ENCODE assay signal across 12 mouse cellular contexts in genomic region chr8:77487590-77488214, GRCm38 (mm10). TPM values are rescaled to one million over a fixed set of nuclear protein-coding genes. Genes with fewer than 3 reads are reported as not detected.
DNase-seq lines count a peak whose midpoint lies in the region; ATAC-seq and TF ChIP-seq lines count a peak whose summit lies in the region.
"Had no signal": no experiment of that assay in that cellular context is flagged by ENCODE, and none has a peak within 500 bp of the region (broad histone marks: within the 10 kb centered on the region; RNA-seq: fewer than 3 reads in every experiment).

No protein-coding gene starts in this region.

- no peak for TF ChIP-seq CTCF in hindbrain, postnatal 0 days (IDR thresholded peaks at IDR 0.05; ENCODE audit: low read depth)

- no peak overlapping the region for H3K9ac ChIP-seq in kidney, embryonic 14.5 days (ENCODE audit: low read depth, low read length)
- no peak overlapping the region for H3K9ac ChIP-seq in embryonic facial prominence, embryonic 15.5 days
- no peak overlapping the region for H3K9ac ChIP-seq in limb, embryonic 13.5 days
- H3K9ac ChIP-seq in hindbrain, postnatal 0 days (replicated peaks; ENCODE audit: low read length): no peak overlapping the region
- H3K9ac ChIP-seq in forebrain, embryonic 15.5 days (replicated peaks): no peak overlapping the region

- H3K27ac ChIP-seq in kidney, embryonic 14.5 days (ENCODE audit: low read depth, low read length): peak overlapping the region; percentile 25; the same call in 1 of the 2 replicates
- 0 out of 2 replicates have a peak overlapping the region, but pooled peaks have one; percentile 34 for H3K27ac ChIP-seq in embryonic facial prominence, embryonic 15.5 days (replicated peaks)
- peak overlapping the region; percentile 39; the same call in 1 of the 2 replicates for H3K27ac ChIP-seq in limb, embryonic 13.5 days
- no peak overlapping the region for H3K27ac ChIP-seq in hindbrain, postnatal 0 days
- no peak overlapping the region for H3K27ac ChIP-seq in forebrain, embryonic 15.5 days (replicated peaks)
- H3K27ac ChIP-seq: forebrain, embryonic 10.5 days had no signal

- H3K4me3 ChIP-seq in kidney, embryonic 14.5 days (ENCODE audit: low read length): no peak overlapping the region
- no peak overlapping the region for H3K4me3 ChIP-seq in embryonic facial prominence, embryonic 15.5 days (replicated peaks)
- H3K4me3 ChIP-seq in limb, embryonic 13.5 days: no peak overlapping the region
- H3K4me3 ChIP-seq in hindbrain, postnatal 0 days (ENCODE audit: low read length): no peak overlapping the region
- no peak overlapping the region for H3K4me3 ChIP-seq in forebrain, embryonic 15.5 days
- H3K4me3 ChIP-seq: forebrain, embryonic 10.5 days had no signal

- ATAC-seq in kidney, embryonic 14.5 days (ENCODE audit: low FRiP score, low TSS enrichment): no peak
- no peak for ATAC-seq in embryonic facial prominence, embryonic 15.5 days (ENCODE audit: insufficient number of reproducible peaks, low FRiP score, low TSS enrichment, low read depth)
- ATAC-seq in limb, embryonic 13.5 days (ENCODE audit: low FRiP score, low read depth): no peak
- ATAC-seq in hindbrain, postnatal 0 days: no peak
- no peak for ATAC-seq in forebrain, embryonic 15.5 days (replicated peaks)

- no peaks in the 10 kb centered on the region for H3K27me3 ChIP-seq in kidney, embryonic 14.5 days (ENCODE audit: control insufficient read depth, insufficient read depth, low read length)
- H3K27me3 ChIP-seq in embryonic facial prominence, embryonic 15.5 days: no peaks in the 10 kb centered on the region
- no peaks in the 10 kb centered on the region for H3K27me3 ChIP-seq in limb, embryonic 13.5 days
- no peaks in the 10 kb centered on the region for H3K27me3 ChIP-seq in hindbrain, postnatal 0 days (ENCODE audit: insufficient read depth, low read length)
- H3K27me3 ChIP-seq in forebrain, embryonic 15.5 days: no peaks in the 10 kb centered on the region

- no peak for DNase-seq in kidney, postnatal 36 days
- DNase-seq in 3T3-L1 (ENCODE audit: low read depth, low spot score): peak; percentile 78
- no peak for DNase-seq in hindbrain, postnatal 0 days (ENCODE audit: low spot score)
- DNase-seq in right cerebral cortex, adult 2 months (ENCODE audit: low spot score in 2 of 2): no peak
- DNase-seq: cerebellum, postnatal 36 days; thymus, adult 2 months had no signal

- H3K36me3 ChIP-seq in kidney, embryonic 14.5 days (ENCODE audit: control insufficient read depth, insufficient read depth, low read length): no peaks in the 10 kb centered on the region
- H3K36me3 ChIP-seq in embryonic facial prominence, embryonic 15.5 days: no peaks in the 10 kb centered on the region
- H3K36me3 ChIP-seq in limb, embryonic 13.5 days: no peaks in the 10 kb centered on the region
- no peaks in the 10 kb centered on the region for H3K36me3 ChIP-seq in hindbrain, postnatal 0 days (ENCODE audit: insufficient read depth, low read length)
- no peaks in the 10 kb centered on the region for H3K36me3 ChIP-seq in forebrain, embryonic 15.5 days
- H3K36me3 ChIP-seq: forebrain, embryonic 10.5 days had no signal

- no peak overlapping the region for H3K4me2 ChIP-seq in kidney, embryonic 14.5 days (replicated peaks; ENCODE audit: low read depth, low read length)
- H3K4me2 ChIP-seq in embryonic facial prominence, embryonic 15.5 days (replicated peaks): no peak overlapping the region
- H3K4me2 ChIP-seq in limb, embryonic 13.5 days (replicated peaks): no peak overlapping the region
- H3K4me2 ChIP-seq in hindbrain, postnatal 0 days (ENCODE audit: low read depth, low read length): no peak overlapping the region
- H3K4me2 ChIP-seq in forebrain, embryonic 15.5 days (replicated peaks): no peak overlapping the region

- H3K4me1 ChIP-seq in kidney, embryonic 14.5 days (ENCODE audit: control insufficient read depth, insufficient read depth, low read length): peaks cover 42% of the 10 kb centered on the region
- H3K4me1 ChIP-seq in embryonic facial prominence, embryonic 15.5 days: peaks cover 72% of the 10 kb centered on the region
- H3K4me1 ChIP-seq in limb, embryonic 13.5 days: peaks cover 87% of the 10 kb centered on the region
- no peaks in the 10 kb centered on the region for H3K4me1 ChIP-seq in hindbrain, postnatal 0 days (ENCODE audit: insufficient read depth, low read length)
- no peaks in the 10 kb centered on the region for H3K4me1 ChIP-seq in forebrain, embryonic 15.5 days

- WGBS in kidney, embryonic 14.5 days: 62% methylated on average over 10 of the region's 10 CpGs
- WGBS in embryonic facial prominence, embryonic 15.5 days: 74% methylated on average over 10 of the region's 10 CpGs
- 70% methylated on average over 10 of the region's 10 CpGs for WGBS in limb, embryonic 13.5 days
- WGBS in hindbrain, postnatal 0 days: 86% methylated on average over 10 of the region's 10 CpGs
- WGBS in forebrain, embryonic 15.5 days: 87% methylated on average over 10 of the region's 10 CpGs

- no peaks in the 10 kb centered on the region for H3K9me3 ChIP-seq in kidney, embryonic 14.5 days (ENCODE audit: control insufficient read depth, low read length)
- no peaks in the 10 kb centered on the region for H3K9me3 ChIP-seq in embryonic facial prominence, embryonic 15.5 days (replicated peaks)
- no peaks in the 10 kb centered on the region for H3K9me3 ChIP-seq in limb, embryonic 13.5 days
- no peaks in the 10 kb centered on the region for H3K9me3 ChIP-seq in hindbrain, postnatal 0 days (ENCODE audit: low read length)
- no peaks in the 10 kb centered on the region for H3K9me3 ChIP-seq in forebrain, embryonic 15.5 days
- H3K9me3 ChIP-seq: forebrain, embryonic 10.5 days; G1E had no signal

RNA-seq across cellular contexts. Expression of gene Arhgap10, which starts 30.1 kb away (rescaled TPM):
- 21.8 and 29.4 TPM in 2 replicates for polyA plus RNA-seq in kidney, embryonic 14.5 days (2014; fragmentation: Nextera tagmentation; extraction: Ambion mirVana)
- polyA plus RNA-seq in embryonic facial prominence, embryonic 15.5 days (2015; fragmentation: Nextera tagmentation; extraction: Ambion mirVana): 27.7 and 30.1 TPM in 2 replicates
- 30.7 and 31.4 TPM in 2 replicates for polyA plus RNA-seq in limb, embryonic 13.5 days (2015; fragmentation: Nextera tagmentation; extraction: Ambion mirVana)
- 3.4 and 5.2 TPM in 2 replicates for total RNA-seq in hindbrain, postnatal 0 days (2014; rRNA removed)
- 3.7 and 4.2 TPM in 2 replicates for polyA plus RNA-seq in hindbrain, postnatal 0 days (2015; fragmentation: Nextera tagmentation; extraction: Ambion mirVana)
- 3.8 and 4.2 TPM in 2 replicates for polyA plus RNA-seq in forebrain, embryonic 15.5 days (2015; fragmentation: Nextera tagmentation; extraction: Ambion mirVana)

Comparison
In these comparisons a context has a peak if more than half of its experiments do, and no peak if none do; other contexts are left out.
1. H3K27ac ChIP-seq: peak in kidney, embryonic 14.5 days (single experiment), embryonic facial prominence, embryonic 15.5 days (single experiment) and limb, embryonic 13.5 days (single experiment); none in hindbrain, postnatal 0 days (single experiment) and forebrain, embryonic 15.5 days (single experiment).